Mouse (Mus musculus) liver, embryonic 14 days (tissue): Measurements from ENCODE around the gene Pappa. TPM values are rescaled to one million over a fixed set of nuclear protein-coding genes. Genes with fewer than 3 reads are reported as not detected.

ENCODE experiments used
- polyA plus RNA-seq: library from polyadenylated mRNA; depleted of rRNA; stranded (reverse); fragments of >200 nt; gene quantifications from 2 replicates; pipeline ENCODE4 v1.2.3, GENCODE M21; 2012; rRNA removed

Gene Pappa
- polyA plus RNA-seq = 0.02 TPM in 2 replicates

DNA sequence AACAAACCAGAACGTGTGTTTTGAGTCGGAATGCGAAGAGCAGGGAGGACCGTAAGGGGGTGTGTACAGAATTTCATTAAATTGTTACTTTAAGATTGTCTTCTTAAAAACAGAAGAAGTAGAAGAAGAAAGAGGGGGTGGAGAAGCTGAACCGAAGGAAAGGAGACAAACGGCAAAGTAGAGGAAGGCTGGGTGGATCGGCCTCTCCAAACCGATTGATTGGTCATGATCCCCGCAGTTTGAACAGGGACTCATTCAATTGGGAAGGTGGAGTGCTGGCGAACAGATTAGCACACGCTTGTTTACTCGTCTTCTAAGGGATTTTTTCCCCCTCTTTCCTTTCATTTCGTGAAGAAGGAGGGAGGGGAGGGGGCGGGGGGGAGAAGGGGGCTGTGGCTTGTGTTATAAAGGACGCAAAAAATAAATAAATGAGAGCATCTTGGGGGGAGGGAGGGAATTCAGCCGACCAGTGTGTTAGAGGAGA, at the start of gene Pappa:
Pappa (plus strand) TSS at position 434 of the 484 bp plus-strand sequence.

